Mouse (Mus musculus): ENCODE results near the gene Il16. TPM values are rescaled to one million over a fixed set of nuclear protein-coding genes. Genes with fewer than 3 reads are reported as not detected.

Il16 gene
- polyA plus RNA-seq, 1 experiment from 2014 or later, result 1.5 TPM

DNA sequence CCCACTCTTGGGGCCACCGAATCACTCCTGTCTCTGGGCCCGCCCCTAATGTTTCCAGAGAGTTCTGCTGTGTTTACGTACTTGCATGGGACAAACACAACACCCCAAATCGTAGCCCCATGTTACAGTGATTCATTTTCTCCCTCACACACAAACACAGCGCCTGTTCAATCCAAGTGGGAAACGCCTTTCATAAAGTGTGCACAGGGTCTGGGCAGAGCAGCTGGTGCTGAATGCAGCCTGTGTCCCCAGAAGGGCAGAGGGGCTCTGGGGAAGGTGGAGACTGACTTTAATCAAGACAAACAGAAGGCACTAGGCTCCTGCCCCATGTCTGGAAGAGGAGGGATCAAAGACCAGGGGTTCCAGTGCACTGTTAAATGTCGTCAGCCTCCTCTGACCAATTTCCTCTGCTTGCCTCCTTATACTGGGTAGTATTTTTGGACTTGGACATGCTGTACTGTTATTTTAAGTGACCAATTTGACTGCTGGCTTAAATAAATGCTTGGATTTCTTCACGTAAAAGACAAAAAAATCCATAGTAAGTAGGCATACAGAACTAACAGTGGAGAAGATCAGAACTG lies 671 bp upstream of the Il16 start:
- Histone ChIP-seq H3K4me1 (no peaks in the 10 kb centered on the region), H3K36me3 (no peaks in the 10 kb centered on the region), H3K9ac (no peak overlapping the region), H3K4me2 (replicated peaks) (0 out of 2 replicates have a peak overlapping the region, but pooled peaks have one; percentile 3), H3K27me3 (replicated peaks) (no peaks in the 10 kb centered on the region), H3K9me3 (no peaks in the 10 kb centered on the region), H3K4me3 (no peak overlapping the region), H3K27ac (no peak overlapping the region)
- 62% methylated on average over 8 of the region's 8 CpGs for WGBS
- ATAC-seq (ENCODE audit: low FRiP score, low read depth), result peak; percentile 21; the same call in 1 of the 2 replicates

DNA sequence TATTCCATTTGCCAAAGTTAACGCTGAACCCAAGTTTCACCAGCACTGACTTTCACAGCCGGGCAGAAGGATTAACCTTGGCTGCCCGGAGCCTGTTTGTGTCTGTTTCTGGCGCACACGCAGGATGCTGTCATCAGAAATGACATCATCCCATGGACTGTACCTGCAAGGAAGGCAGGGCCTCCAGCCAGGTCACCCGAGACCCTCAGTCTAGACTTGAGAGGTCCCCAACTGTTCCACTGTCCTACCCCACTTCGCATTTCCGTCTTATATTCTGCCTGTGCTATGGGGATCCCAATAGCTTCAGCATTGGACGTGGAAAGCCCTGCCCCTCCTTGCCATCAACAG lies 487 bp downstream of the Il16 start:
- H3K9ac ChIP-seq, result no peak overlapping the region
- H3K36me3 ChIP-seq, result no peaks in the 10 kb centered on the region
- whole genome bisulfite sequencing, result 88% methylated on average over 9 of the region's 9 CpGs
- H3K4me2 ChIP-seq (replicated peaks), result no peak overlapping the region
- no peaks in the 10 kb centered on the region for H3K4me1 ChIP-seq
- H3K27me3 ChIP-seq (replicated peaks), result no peaks in the 10 kb centered on the region
- H3K27ac ChIP-seq, result no peak overlapping the region
- ATAC-seq (ENCODE audit: low FRiP score, low read depth), result peak; percentile 25; the same call in 1 of the 2 replicates
- no peaks in the 10 kb centered on the region for H3K9me3 ChIP-seq
- no peak overlapping the region for H3K4me3 ChIP-seq

DNA sequence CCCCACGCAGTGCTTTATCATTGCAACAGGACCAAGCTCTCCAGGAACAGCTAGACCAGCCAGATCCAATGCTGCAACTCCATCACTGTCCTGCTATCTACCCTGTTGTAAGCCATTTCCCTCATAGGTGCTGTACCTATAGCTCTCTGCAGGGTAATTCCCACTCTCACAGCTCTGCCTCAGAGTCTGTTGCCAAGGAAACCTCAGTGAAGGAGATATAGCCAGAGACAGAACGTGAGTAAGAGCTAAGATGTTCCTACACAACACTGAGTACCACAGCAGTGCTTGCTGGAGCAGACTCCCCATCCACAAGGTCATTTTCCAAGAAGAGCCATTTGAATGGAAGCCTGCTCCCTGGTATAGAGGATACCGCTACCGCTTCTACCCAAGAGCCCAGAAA lies 1.3 kb downstream of the Il16 start:
- 83% methylated on average over 4 of the region's 4 CpGs for WGBS
- no peak overlapping the region for H3K27ac ChIP-seq
- no peak for ATAC-seq (ENCODE audit: low FRiP score, low read depth)

DNA sequence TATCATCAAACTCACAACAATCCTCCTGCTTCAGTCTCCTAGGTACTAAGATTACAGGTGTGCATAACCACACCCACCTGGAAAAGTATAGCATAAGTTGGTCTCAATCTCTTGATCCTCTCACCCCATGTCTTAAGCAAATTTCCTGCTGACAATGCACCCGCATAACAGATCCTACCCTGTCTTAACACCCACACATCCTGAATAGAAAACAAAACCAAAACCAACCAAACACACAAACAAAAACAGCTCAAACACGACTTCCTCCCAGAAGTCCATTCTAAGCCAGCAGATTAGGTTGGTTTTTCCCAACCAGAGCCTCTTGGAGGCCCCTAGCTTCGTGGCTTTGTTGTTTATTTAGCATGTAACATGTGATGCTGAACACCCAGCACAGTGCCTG lies 2.8 kb downstream of the Il16 start:
- Histone ChIP-seq H3K4me1 (no peaks in the 10 kb centered on the region), H3K4me2 (replicated peaks) (no peak overlapping the region), H3K9me3 (no peaks in the 10 kb centered on the region), H3K27ac (no peak overlapping the region), H3K27me3 (replicated peaks) (no peaks in the 10 kb centered on the region), H3K4me3 (no peak overlapping the region), H3K9ac (no peak overlapping the region), H3K36me3 (no peaks in the 10 kb centered on the region)
- ATAC-seq (ENCODE audit: low FRiP score, low read depth), result no peak
- 63% methylated on average over 3 of the region's 3 CpGs for WGBS

More for the DNA sequence above, 1.3 kb downstream of the Il16 start:
- Histone ChIP-seq H3K9ac (no peak overlapping the region), H3K36me3 (no peaks in the 10 kb centered on the region), H3K4me1 (no peaks in the 10 kb centered on the region), H3K4me3 (no peak overlapping the region), H3K9me3 (no peaks in the 10 kb centered on the region), H3K4me2 (replicated peaks) (no peak overlapping the region), H3K27me3 (replicated peaks) (no peaks in the 10 kb centered on the region)

DNA sequence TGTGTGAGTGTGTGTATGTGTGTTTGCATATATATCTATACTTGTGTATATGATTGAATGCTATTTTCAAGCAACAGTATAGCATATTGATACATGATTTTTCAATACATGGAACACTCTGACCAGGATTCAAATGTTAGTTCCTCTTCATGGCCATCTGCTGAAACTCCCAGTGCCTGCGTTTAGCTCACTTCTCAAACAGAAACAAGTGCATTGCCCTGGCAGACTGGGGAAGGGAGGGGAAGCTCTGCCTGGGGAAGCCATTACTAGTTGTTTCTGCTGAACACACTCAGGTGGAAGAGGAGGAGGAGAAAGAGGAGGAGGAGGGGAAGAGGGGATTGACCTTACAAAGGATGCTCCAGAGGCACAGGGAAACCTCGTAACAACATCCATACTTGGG lies 3.5 kb downstream of the Il16 start:
- Histone ChIP-seq H3K27me3 (replicated peaks) (no peaks in the 10 kb centered on the region), H3K27ac (no peak overlapping the region), H3K9me3 (no peaks in the 10 kb centered on the region), H3K4me1 (no peaks in the 10 kb centered on the region), H3K36me3 (no peaks in the 10 kb centered on the region), H3K4me3 (no peak overlapping the region), H3K9ac (no peak overlapping the region), H3K4me2 (replicated peaks) (no peak overlapping the region)
- WGBS, result 93% methylated on average over 2 of the region's 2 CpGs
- no peak for ATAC-seq (ENCODE audit: low FRiP score, low read depth)

DNA sequence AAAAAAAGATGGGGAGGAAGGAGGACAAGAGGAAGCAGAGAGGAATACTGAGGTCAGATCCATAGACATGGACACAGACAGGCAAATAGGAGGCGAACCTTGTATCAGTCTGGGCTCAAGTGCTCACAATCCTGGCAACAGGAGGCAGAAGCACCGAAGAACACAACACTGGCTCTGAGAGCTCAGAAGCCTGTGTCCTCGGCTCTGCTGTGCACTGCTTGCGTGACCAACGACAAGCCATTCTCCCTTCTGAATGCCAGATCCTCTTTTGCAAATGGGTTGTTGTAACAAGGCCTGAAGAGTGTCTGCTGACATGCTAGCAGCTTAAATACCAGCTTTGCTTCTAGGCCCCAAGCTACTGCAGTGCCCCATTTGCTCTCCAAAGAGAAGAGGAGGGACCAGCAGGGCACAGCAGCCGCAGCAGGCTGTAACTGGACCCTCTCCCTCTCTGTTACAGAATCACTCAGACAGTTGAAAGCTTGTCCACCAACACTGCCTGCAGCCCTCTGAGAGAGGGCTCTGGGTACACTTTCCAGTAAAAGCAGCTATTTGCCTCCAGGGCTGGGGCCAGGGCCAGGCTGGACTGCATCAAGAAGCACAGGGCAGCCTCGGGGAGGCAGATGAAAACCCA lies 5.7 kb downstream of the Il16 start:
- no peak overlapping the region for H3K9ac ChIP-seq
- H3K4me3 ChIP-seq, result no peak overlapping the region
- H3K27me3 ChIP-seq (replicated peaks), result no peaks in the 10 kb centered on the region
- no peak overlapping the region for H3K4me2 ChIP-seq (replicated peaks)
- no peaks in the 10 kb centered on the region for H3K4me1 ChIP-seq
- no peak overlapping the region for H3K27ac ChIP-seq
- ATAC-seq (ENCODE audit: low FRiP score, low read depth), result no peak
- WGBS, result 50% methylated on average over 7 of the region's 7 CpGs
- H3K9me3 ChIP-seq, result no peaks in the 10 kb centered on the region
- H3K36me3 ChIP-seq, result no peaks in the 10 kb centered on the region

DNA sequence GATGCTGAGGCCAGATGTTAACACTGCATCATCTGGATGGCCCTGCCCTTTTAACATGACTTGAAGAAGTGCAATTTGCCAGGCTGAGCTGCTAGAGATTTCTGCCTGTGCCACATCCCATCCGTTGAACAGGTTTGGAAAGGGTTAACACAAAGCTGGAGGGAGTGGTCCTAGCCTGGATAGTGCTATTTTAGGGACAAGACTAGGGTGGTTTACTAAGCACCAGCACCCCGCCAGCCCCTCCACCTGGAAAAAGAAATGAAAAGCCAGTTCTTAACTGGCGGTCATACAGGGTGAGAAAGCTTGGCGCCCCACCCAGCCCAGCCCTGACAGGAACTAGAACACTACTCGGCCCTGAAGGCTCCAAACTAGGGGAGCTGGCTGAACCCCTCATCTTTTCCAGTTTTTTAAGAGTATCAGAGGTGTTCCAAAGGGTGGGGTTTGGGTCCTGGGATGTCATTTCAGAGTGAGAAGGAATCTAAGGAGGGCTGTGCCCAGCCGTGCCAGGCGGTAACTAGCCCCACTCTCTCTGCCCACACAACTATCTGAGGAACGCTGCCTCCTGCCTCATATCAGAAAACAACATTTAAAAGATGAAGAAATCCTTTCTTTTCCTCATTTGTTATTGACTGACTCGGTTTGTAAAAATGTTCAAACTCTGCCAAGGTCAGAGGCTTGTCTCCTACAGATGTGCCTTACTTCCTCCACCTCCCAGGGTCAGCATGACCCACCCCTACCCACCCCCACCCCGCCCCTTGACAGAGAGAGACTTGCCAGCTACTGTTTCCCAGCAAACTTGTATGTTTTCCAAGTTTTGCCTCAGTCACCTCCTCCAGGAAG lies 6.7 kb downstream of the Il16 start:
- Histone ChIP-seq H3K27ac (no peak overlapping the region), H3K4me1 (no peaks in the 10 kb centered on the region), H3K4me2 (replicated peaks) (no peak overlapping the region), H3K9ac (no peak overlapping the region), H3K36me3 (no peaks in the 10 kb centered on the region), H3K4me3 (no peak overlapping the region), H3K27me3 (replicated peaks) (no peaks in the 10 kb centered on the region), H3K9me3 (no peaks in the 10 kb centered on the region)
- no peak for ATAC-seq (ENCODE audit: low FRiP score, low read depth)
- WGBS, result 71% methylated on average over 10 of the region's 10 CpGs

DNA sequence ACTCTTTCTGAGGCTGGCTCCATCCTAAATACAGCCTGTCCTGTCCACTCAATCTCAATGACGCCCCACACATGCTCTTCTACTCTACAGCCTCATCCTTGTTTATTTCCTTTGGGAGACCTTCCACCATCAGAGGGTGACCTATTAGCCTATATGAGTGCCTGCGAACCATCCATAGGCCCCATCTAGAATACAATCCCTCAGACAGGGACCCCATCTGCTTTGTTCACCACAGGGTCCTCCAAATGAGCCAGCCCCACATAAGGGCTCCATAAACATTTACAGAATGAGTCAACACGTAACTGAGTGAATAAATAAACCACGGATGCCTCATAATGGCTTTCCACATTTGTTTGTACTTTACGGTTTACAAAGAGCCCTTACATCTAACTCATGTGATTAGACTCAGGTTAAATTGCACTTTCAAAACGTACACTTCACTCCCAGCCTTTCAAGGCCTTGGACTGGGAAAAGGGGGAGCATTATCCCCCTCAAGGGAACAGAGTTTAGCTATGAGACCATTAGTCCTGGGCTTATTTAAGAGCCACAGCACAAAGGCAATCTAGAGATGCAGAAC lies 7.5 kb downstream of the Il16 start:
- 39% methylated on average over 6 of the region's 6 CpGs for WGBS

DNA sequence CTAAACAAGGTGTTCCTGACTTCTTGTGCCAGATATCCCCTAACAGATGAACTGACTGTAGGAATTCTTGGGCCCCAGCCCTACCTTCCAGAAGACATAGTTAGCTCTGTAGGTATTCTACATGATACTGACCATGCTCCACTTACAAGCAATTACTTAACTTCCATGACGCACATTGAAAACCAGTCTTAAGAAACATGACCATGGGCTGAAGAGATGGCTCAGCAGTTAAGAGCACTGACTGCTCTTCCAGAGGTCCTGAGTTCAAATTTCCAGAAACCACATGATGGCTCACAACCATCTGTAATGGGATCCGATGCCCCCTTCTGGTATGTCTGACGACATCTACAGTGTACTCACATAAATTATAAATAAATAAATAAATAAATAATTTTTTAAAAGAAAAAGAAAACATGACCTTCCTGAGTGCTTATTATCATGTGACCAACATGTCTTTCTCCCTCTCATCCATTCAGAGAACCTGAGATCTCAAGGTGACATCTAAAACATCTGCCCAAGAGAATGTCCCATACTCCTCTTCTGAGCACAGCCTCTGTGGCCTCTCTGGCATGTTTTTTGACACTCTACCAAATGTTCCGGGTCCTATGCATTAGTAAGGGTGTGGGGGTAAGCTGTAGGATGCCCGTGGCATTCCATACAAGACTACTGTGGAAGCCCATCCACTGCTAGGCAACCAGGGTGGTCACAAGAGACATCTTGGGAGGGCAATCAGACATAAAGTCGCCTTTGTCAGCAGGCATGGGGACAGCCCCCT lies 9.0 kb downstream of the Il16 start:
- no peak overlapping the region for H3K4me2 ChIP-seq (replicated peaks)
- no peak for ATAC-seq (ENCODE audit: low FRiP score, low read depth)
- no peaks in the 10 kb centered on the region for H3K9me3 ChIP-seq
- H3K27me3 ChIP-seq (replicated peaks), result no peaks in the 10 kb centered on the region
- no peaks in the 10 kb centered on the region for H3K36me3 ChIP-seq
- no peak overlapping the region for H3K27ac ChIP-seq
- no peak overlapping the region for H3K9ac ChIP-seq
- no peak overlapping the region for H3K4me3 ChIP-seq
- no peaks in the 10 kb centered on the region for H3K4me1 ChIP-seq
- 78% methylated on average over 6 of the region's 6 CpGs for WGBS

More for the DNA sequence above, 7.5 kb downstream of the Il16 start:
- Histone ChIP-seq H3K27me3 (replicated peaks) (no peaks in the 10 kb centered on the region), H3K4me2 (replicated peaks) (no peak overlapping the region), H3K9ac (no peak overlapping the region), H3K9me3 (no peaks in the 10 kb centered on the region), H3K36me3 (no peaks in the 10 kb centered on the region), H3K4me1 (no peaks in the 10 kb centered on the region), H3K4me3 (no peak overlapping the region), H3K27ac (no peak overlapping the region)
- no peak for ATAC-seq (ENCODE audit: low FRiP score, low read depth)

DNA sequence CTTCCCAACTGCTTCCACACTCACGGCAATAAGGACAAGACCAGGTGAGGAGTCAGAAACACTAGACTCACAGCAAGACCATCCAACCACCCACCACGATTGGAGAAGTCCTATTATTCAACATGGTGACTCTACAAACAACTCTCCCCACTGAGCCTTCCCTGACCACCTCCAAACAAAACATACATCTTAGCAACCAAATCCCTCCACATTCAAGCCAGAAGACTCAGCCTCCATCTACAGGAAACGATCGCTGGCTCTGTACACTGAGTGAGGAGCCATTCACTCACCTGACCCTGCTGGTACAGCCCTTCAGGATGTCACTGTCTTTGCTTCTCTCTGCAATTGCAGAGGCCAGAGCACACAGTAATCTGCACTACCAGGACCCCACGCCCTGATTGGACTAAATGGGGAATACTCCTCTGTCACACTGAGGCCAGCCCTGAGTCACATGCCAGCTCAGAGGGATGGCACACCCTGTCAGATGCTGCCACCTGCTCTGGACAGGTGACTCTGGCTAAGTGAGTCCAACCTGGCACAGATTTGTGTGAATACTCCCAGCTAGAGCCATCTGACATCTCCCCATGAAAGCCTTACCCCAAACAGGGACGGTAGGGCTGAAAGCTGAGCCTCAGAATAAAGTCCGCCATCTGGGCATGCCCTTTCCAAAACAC lies 10.3 kb downstream of the Il16 start:
- H3K9ac ChIP-seq, result no peak overlapping the region
- no peaks in the 10 kb centered on the region for H3K9me3 ChIP-seq
- no peak for ATAC-seq (ENCODE audit: low FRiP score, low read depth)
- no peak overlapping the region for H3K4me3 ChIP-seq
- 90% methylated on average over 7 of the region's 7 CpGs for WGBS
- no peaks in the 10 kb centered on the region for H3K27me3 ChIP-seq (replicated peaks)
- H3K4me1 ChIP-seq, result no peaks in the 10 kb centered on the region
- no peaks in the 10 kb centered on the region for H3K36me3 ChIP-seq
- no peak overlapping the region for H3K27ac ChIP-seq
- H3K4me2 ChIP-seq (replicated peaks), result no peak overlapping the region

DNA sequence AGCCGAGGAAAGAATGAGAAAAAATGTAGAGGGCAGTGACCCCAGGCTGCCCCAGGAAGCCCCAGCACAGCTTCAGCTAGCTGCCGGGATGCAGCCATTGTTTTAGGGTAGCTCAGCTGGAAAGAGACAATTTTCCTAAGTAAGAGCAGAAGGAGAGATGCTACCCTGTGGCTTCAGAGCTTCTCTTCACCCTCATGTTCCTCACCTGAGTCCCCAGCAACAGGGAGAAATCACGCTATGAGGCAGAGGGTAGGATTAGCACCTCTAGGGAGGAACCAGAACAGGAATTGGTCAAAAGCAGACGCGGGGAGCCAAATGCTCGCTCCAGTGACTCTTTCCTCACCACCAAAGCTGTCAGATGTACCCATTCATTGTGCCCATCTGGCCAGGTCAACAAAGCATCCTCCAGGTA lies 10.8 kb downstream of the Il16 start:
- H3K27ac ChIP-seq, result no peak overlapping the region
- H3K4me3 ChIP-seq, result no peak overlapping the region
- no peak overlapping the region for H3K4me2 ChIP-seq (replicated peaks)
- H3K9ac ChIP-seq, result no peak overlapping the region
- no peak for ATAC-seq (ENCODE audit: low FRiP score, low read depth)
- H3K9me3 ChIP-seq, result no peaks in the 10 kb centered on the region
- no peaks in the 10 kb centered on the region for H3K36me3 ChIP-seq
- H3K27me3 ChIP-seq (replicated peaks), result no peaks in the 10 kb centered on the region
- WGBS, result 63% methylated on average over 6 of the region's 6 CpGs
- H3K4me1 ChIP-seq, result no peaks in the 10 kb centered on the region
